Mouse (Mus musculus) kidney, embryonic 14.5 days (tissue): Measurements from ENCODE around the gene 1700001P01Rik. TPM values are rescaled to one million over a fixed set of nuclear protein-coding genes. Genes with fewer than 3 reads are reported as not detected.

Source experiments
- ATAC-seq: fragments of 200-750 bp; cut with Nextera tagmentation; 2 replicates; pipeline ENCODE4 v1.8.0; 2017; ENCODE audit warnings: moderate number of reproducible peaks, mild to moderate bottlenecking, moderate TSS enrichment, moderate library complexity; ENCODE audit not compliant: low FRiP score, low TSS enrichment
- H3K27ac ChIP-seq: fragments of 300-500 bp; sonication (generic); 2 replicates; pipeline ENCODE4 v1.5.1; 2014; ENCODE audit warnings: low read depth, mild to moderate bottlenecking, low read length, moderate library complexity, mixed read lengths
- H3K27me3 ChIP-seq: fragments of 300-500 bp; sonication (generic); 2 replicates; pipeline ENCODE4 v1.6.1; 2014; ENCODE audit warnings: mild to moderate bottlenecking, low read length; ENCODE audit not compliant: control insufficient read depth, insufficient read depth
- H3K36me3 ChIP-seq: fragments of 300-500 bp; sonication (generic); 2 replicates; pipeline ENCODE4 v1.6.1; 2014; ENCODE audit warnings: low read length, mixed read lengths; ENCODE audit not compliant: control insufficient read depth, insufficient read depth
- H3K4me1 ChIP-seq: fragments of 300-500 bp; sonication (generic); 2 replicates; pipeline ENCODE4 v1.6.1; 2014; ENCODE audit warnings: low read length, mixed read lengths; ENCODE audit not compliant: control insufficient read depth, insufficient read depth
- H3K4me2 ChIP-seq: fragments of 300-500 bp; sonication (generic); replicated peaks from 2 replicates; pipeline ENCODE4 v1.6.1; 2014; ENCODE audit warnings: low read depth, mild to moderate bottlenecking, low read length
- H3K4me3 ChIP-seq: fragments of 300-500 bp; sonication (generic); 2 replicates; pipeline ENCODE4 v1.5.1; 2014; ENCODE audit warnings: mild to moderate bottlenecking, low read length
- H3K9ac ChIP-seq: fragments of 300-500 bp; sonication (generic); 2 replicates; pipeline ENCODE4 v1.6.1; 2014; ENCODE audit warnings: low read depth, mild to moderate bottlenecking, low read length, moderate library complexity
- H3K9me3 ChIP-seq: fragments of 300-500 bp; sonication (generic); 2 replicates; pipeline ENCODE4 v1.6.1; 2016; ENCODE audit warnings: low read length; ENCODE audit not compliant: control insufficient read depth
- WGBS: fragments of 180-500 bp; shearing (Covaris S2); extraction: QIAGEN DNeasy Blood & Tissue Kit; methylation state at CpG from one replicate; pipeline ENCODE4 v1.1.7; 2014; 5-methylcytosine and 5-hydroxymethylcytosine counted together
- polyA plus RNA-seq: library from polyadenylated mRNA; unstranded; fragments of >200 nt; fragmentation: Nextera tagmentation; extraction: Ambion mirVana; gene quantifications from 2 replicates; pipeline ENCODE4 v1.2.1, GENCODE M21; 2014

The 1700001P01Rik gene
- polyA plus RNA-seq: 0.56 TPM in 1 of 2 replicates, not detected in the other

DNA sequence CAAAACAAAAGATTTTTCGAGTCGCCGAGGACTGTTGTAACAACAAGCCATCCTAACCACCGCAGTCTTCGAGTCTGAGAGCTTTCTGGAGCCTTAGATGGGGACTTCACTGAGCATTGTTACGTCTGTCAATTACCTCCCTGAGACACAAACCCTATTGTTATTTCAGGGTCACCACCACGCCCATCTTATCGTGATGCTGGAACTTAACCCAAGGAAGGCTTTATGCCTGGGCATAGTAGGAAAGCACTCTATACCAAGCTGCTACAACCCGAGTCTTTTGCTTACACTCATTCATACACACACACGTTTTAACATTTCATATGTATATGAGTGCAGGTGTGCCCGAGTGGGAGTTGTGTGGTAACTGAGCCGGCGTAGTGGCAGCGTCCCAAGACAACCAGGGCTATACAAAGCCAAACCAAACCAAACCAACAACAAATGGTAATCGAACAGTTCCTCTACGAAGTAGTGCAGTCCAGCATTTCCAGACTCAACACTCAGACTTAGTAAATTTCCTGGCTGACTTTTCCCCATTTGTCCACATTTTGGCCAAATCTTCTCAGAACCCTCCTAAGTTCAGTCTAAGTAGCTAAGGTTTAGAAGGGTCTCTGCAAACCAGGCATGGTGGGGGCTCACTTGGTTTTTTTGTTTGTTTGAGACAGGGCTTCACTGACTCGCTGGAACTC is at the start of gene 1700001P01Rik:
Gene 1700001P01Rik (minus strand): TSS at position 111 of the 689 bp plus-strand sequence.
- no peak within 1 kb of the TSS for H3K27ac ChIP-seq
- H3K4me1 ChIP-seq: peaks cover 15% of the 10 kb centered on the region; the same call in 1 of the 2 replicates
- no peaks in the 10 kb centered on the region for H3K27me3 ChIP-seq
- no peak within 1 kb of the TSS for H3K4me3 ChIP-seq
- peaks cover 54% of the 10 kb centered on the region for H3K36me3 ChIP-seq
- H3K4me2 ChIP-seq: no peak within 1 kb of the TSS
- H3K9me3 ChIP-seq: no peaks in the 10 kb centered on the region
- 56% methylated on average over 17 of the region's 17 CpGs for WGBS
- no peak for ATAC-seq
- no peak within 1 kb of the TSS for H3K9ac ChIP-seq

DNA sequence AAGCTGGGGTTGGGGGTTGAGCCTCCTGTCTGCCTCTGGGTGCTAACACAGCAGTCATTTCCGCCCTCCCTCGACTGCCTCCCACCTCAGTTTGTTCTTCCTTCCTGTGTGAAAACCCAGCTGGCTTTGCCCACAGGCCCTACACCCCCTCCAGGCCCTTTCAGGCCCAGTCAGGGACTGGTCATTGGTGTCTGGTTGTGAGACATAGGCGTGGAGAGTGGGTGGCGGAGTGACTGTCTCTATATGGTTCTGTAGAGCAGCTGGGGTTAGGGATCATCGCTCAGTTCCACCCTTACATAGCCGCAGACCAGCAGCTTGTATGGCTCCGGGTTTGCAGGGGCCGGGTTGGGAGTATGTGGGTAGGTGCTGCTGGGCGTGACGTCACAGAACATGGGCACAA is 49.6 kb upstream of the 1700001P01Rik start:
- Histone ChIP-seq H3K4me3 (no peak overlapping the region), H3K27ac (no peak overlapping the region), H3K4me2 (no peak overlapping the region), H3K27me3 (no peaks in the 10 kb centered on the region), H3K36me3 (peaks cover 63% of the 10 kb centered on the region), H3K4me1 (0 out of 2 replicates have a peak, but pooled peaks cover 5% of the 10 kb centered on the region), H3K9ac (no peak overlapping the region), H3K9me3 (no peaks in the 10 kb centered on the region)
- 71% methylated on average over 10 of the region's 10 CpGs for WGBS
- ATAC-seq: no peak

DNA sequence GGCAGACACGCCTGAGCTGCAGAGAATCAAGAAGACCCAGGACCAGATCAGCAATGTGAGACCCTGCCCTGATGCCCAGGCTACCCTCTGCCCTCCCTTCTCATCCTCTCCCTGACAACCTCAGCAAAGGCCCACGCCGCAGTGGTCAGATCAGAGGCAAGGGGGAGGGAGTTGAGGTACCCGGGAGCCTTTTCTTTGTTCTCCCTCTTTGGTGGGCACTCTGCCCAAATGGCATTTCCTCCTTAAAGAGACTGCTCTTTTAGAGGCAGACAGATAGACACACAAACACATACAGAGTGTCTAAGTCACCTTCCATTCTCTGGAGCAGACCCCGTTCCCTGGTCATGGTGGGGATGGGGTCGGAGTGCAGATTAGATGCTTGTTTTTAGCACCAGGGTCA is 49.2 kb upstream of the 1700001P01Rik start:
- H3K27ac ChIP-seq: no peak overlapping the region
- H3K9ac ChIP-seq: no peak overlapping the region
- peaks cover 61% of the 10 kb centered on the region for H3K36me3 ChIP-seq
- no peak overlapping the region for H3K4me2 ChIP-seq
- no peak for ATAC-seq
- H3K4me3 ChIP-seq: no peak overlapping the region
- H3K27me3 ChIP-seq: no peaks in the 10 kb centered on the region
- H3K4me1 ChIP-seq: 0 out of 2 replicates have a peak, but pooled peaks cover 5% of the 10 kb centered on the region
- WGBS: 53% methylated on average over 6 of the region's 6 CpGs
- no peaks in the 10 kb centered on the region for H3K9me3 ChIP-seq

DNA sequence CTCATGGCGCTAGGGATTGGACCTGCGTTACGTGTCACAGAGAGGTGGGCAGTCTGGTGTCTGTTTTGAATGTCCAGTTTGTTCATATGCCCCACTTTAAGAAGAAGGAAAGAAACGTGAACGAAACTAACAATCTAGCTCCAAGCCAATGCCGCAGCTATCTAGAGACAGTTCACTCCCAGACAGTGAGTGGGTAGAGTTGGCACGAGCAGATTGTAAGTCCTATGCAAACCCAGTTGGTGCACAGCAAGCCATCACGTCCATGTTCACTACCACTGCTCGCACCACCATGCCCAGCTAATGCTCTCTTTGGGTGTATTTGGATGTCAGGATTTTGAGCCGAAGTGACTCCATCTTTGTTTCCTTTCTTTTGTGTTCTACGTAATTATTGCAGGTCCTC is 48.5 kb upstream of the 1700001P01Rik start:
- Histone ChIP-seq H3K9ac (no peak overlapping the region), H3K4me2 (no peak overlapping the region), H3K9me3 (no peaks in the 10 kb centered on the region), H3K4me3 (no peak overlapping the region), H3K27ac (no peak overlapping the region), H3K27me3 (no peaks in the 10 kb centered on the region), H3K36me3 (peaks cover 58% of the 10 kb centered on the region), H3K4me1 (0 out of 2 replicates have a peak, but pooled peaks cover 10% of the 10 kb centered on the region)
- WGBS: 92% methylated on average over 11 of the region's 11 CpGs
- ATAC-seq: no peak

DNA sequence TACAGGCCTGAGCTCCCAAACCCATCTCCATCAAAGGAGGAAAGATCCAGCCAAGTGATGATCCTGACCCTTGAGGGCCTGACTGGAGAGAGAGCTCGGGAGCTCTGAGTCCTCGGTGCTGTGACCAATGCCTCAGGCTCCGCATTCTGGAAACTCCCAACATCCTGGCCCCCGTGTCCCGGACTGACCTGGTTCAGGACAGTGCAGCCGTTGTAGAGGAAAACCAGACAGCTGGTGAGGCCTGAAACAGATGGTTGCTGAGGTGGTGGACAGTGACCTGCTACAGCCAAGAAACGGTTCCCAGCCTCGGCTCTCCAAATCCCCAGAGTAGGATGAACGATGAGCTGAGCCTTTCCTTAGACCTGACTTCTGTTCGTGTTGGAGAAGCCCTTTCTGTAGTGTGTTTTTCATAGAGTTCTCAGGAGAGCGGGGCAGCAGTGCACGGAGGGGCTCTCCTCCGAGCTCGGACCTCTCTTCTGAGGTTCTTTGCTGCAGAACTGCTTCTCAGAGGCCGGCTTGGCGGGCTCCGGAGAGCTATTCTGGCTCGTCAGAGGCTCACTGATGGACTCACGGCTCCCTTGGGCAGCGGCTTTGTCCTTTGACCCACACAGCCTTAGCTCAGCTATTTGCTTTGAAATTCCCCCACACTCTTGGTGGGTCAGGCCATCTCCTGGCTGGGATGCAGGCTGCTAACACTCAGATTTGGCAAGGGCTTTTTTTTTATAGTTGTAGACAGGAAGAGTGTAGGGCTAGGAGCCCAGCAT is 47.3 kb upstream of the 1700001P01Rik start:
- peaks cover 61% of the 10 kb centered on the region for H3K36me3 ChIP-seq
- ATAC-seq: no peak
- no peak overlapping the region for H3K9ac ChIP-seq
- no peak overlapping the region for H3K4me3 ChIP-seq
- H3K27ac ChIP-seq: no peak overlapping the region
- H3K4me2 ChIP-seq: no peak overlapping the region
- no peaks in the 10 kb centered on the region for H3K27me3 ChIP-seq
- WGBS: 58% methylated on average over 20 of the region's 20 CpGs
- no peaks in the 10 kb centered on the region for H3K9me3 ChIP-seq
- H3K4me1 ChIP-seq: peaks cover 20% of the 10 kb centered on the region

DNA sequence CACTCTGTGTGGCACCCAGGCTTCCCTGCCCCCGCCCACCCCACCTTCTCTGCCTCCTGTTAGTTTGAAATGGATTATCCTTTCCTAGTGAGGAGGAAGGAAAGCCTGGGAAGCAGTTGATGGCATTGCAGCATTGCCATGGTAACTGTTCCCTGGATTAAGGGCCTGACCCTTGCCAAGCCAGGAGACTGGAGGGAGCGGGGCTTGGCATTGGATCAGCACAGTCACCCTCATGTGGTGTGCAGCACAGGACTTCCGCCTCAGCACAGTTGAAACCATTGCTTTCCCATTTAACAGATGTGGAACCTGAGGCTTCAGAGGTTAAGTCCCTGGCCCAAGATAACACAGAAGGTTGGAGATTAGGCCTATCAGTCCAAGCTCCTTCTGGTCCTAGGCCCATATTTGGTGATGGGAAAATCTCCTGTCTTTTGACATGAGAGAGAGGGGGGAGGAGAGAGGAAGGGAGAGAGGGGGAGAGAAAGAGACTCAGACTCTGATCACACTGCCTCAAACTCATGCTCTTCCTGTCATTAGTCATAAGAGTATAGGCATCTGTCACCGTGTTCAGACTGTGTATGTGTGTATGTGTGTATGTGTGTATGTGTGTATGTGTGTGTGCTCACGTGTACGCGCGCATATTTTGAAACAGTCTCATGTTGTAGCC is 45.8 kb upstream of the 1700001P01Rik start:
- ATAC-seq: no peak
- H3K27me3 ChIP-seq: no peaks in the 10 kb centered on the region
- no peak overlapping the region for H3K9ac ChIP-seq
- H3K4me2 ChIP-seq: no peak overlapping the region
- H3K27ac ChIP-seq: no peak overlapping the region
- 94% methylated on average over 8 of the region's 8 CpGs for WGBS
- H3K4me3 ChIP-seq: no peak overlapping the region
- peaks cover 57% of the 10 kb centered on the region for H3K36me3 ChIP-seq
- peaks cover 35% of the 10 kb centered on the region for H3K4me1 ChIP-seq
- H3K9me3 ChIP-seq: no peaks in the 10 kb centered on the region

DNA sequence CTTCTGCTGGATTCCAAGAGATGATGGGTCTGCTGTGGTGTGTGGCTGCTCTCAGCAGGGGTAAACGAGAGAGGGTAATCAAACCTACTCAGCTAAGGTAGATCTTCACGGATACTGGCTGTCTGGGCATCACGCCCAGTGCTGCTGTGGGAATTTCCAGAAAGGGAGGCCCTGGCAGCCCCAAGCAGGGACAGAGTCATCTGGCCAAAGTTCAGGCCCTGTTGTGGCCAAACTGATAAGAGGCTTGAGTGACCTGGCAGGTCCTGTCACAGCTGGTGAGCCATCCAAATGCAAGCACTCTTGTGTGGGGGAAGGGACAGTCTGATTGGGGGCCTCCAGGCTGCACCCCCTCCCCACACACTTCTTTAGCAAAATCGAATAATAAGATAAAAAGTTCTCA is 45.1 kb upstream of the 1700001P01Rik start:
- H3K9me3 ChIP-seq: no peaks in the 10 kb centered on the region
- H3K4me3 ChIP-seq: no peak overlapping the region
- H3K36me3 ChIP-seq: peaks cover 60% of the 10 kb centered on the region
- H3K9ac ChIP-seq: no peak overlapping the region
- H3K4me2 ChIP-seq: no peak overlapping the region
- WGBS: 77% methylated on average over 4 of the region's 4 CpGs
- peaks cover 42% of the 10 kb centered on the region for H3K4me1 ChIP-seq
- H3K27ac ChIP-seq: no peak overlapping the region
- no peaks in the 10 kb centered on the region for H3K27me3 ChIP-seq
- no peak for ATAC-seq

DNA sequence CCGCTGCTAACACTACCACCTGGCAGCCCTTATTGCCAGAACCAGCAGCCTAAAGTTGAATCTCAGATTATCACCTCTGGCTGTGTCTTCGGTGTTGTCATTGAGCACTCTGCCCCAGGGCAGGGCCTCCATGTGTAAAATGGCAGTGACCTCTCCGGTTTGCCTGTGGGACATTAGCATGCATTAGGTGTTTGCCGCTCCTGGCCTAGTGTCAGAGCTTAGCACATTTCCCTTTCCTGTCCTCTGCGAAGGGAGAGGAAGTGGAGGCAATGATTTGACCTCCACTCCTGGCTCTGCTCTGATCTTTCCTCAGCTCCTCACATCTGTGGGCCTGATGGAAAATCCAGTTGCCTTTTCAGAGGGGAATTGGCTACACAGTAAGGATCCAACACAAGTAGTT is 44.2 kb upstream of the 1700001P01Rik start:
- Histone ChIP-seq H3K4me1 (peaks cover 45% of the 10 kb centered on the region), H3K4me3 (no peak overlapping the region), H3K27ac (no peak overlapping the region), H3K9me3 (no peaks in the 10 kb centered on the region), H3K27me3 (no peaks in the 10 kb centered on the region), H3K9ac (no peak overlapping the region), H3K36me3 (peaks cover 59% of the 10 kb centered on the region), H3K4me2 (no peak overlapping the region)
- 79% methylated on average over 5 of the region's 5 CpGs for WGBS
- no peak for ATAC-seq
